Mouse (Mus musculus) layer of hippocampus, postnatal 14 days (tissue): ENCODE results near the gene Gm5926. TPM values are rescaled to one million over a fixed set of nuclear protein-coding genes. Genes with fewer than 3 reads are reported as not detected.
"Not testable (repeated sequence)": the region's sequence is repeated elsewhere in the genome, so short reads cannot be mapped to it uniquely, and the experiment has no call there.

Experiments
- DNase-seq, 2 experiments: peaks; one replicate each; pipeline ENCODE4 v3.0.0; 2021 to 2022; ENCODE audit warnings: low spot score in 2 of 2, mixed read lengths in 1 of 2
- long read RNA-seq, 2 experiments: library from polyadenylated mRNA; stranded (forward); transcript quantifications; one replicate each; pipeline ENCODE4 v2.0.0; 2021
- total RNA-seq, 2 experiments: library from RNA; stranded (reverse); gene quantifications; 2 replicates each; pipeline ENCODE4 v1.2.3; 2021

The Gm5926 gene
- total RNA-seq = not detected
- long read RNA-seq, experiment 1 = 0 reads
- long read RNA-seq, experiment 2 = 0 reads

GRCm38 (mm10) chrX:32650416-32650815 is at the start of gene Gm5926:
Gene Gm5926 (plus strand): TSS chrX:32650716.
- DNase-seq = not testable (repeated sequence)

DNA sequence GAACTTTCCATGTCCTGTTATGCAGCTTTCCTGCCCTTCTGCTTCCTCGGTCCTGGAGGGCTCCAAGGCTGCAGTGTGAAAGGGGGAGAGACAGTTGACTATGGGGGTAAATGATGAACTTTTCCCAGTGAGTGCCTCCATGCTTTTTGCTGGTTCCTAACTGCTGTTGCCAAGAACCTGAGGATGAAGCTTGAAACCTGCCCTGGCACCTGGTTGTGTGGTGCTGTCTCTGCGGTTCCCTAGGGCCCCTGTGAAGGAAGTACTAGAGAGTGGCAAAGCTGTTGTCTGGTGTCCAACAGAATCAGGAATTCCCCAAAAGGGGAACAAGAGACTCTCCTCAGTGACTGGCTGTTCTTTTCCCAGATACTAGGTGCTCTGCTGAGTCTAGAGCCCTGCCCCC is 49.5 kb upstream of the Gm5926 start:
- not testable (repeated sequence) for DNase-seq

DNA sequence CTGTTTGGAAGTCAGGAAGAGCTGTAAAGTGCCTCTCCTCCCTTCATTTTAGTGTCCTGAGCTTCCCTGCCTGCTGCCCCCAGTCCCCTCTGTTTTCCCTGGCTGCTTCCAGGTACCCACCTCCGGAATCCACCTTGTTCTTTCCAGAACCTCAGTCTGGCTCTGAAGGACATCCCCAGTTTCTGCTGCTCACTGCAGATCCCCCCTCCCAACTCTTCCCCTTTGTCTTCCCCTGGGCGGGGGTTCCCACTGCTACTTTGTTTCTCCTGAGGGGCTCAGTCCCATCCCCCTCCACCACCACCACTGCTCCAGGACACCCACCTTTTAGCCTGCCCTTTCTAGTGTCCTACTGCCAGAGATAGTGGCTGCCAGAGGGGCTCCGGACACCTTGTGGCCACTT is 49.1 kb upstream of the Gm5926 start:
- DNase-seq = not testable (repeated sequence)

Other genes with a start within 250 kb of the Gm5926 start
- gene Btbd35f1, start 90.7 kb upstream of the Gm5926 start, total RNA-seq = not detected
- not detected for gene Btbd35f21, start 75.4 kb downstream of the Gm5926 start, total RNA-seq
- not detected for gene Btbd35f30, start 243.9 kb downstream of the Gm5926 start, total RNA-seq